Mouse (Mus musculus): ENCODE results near the gene Wfikkn2.

DNA sequence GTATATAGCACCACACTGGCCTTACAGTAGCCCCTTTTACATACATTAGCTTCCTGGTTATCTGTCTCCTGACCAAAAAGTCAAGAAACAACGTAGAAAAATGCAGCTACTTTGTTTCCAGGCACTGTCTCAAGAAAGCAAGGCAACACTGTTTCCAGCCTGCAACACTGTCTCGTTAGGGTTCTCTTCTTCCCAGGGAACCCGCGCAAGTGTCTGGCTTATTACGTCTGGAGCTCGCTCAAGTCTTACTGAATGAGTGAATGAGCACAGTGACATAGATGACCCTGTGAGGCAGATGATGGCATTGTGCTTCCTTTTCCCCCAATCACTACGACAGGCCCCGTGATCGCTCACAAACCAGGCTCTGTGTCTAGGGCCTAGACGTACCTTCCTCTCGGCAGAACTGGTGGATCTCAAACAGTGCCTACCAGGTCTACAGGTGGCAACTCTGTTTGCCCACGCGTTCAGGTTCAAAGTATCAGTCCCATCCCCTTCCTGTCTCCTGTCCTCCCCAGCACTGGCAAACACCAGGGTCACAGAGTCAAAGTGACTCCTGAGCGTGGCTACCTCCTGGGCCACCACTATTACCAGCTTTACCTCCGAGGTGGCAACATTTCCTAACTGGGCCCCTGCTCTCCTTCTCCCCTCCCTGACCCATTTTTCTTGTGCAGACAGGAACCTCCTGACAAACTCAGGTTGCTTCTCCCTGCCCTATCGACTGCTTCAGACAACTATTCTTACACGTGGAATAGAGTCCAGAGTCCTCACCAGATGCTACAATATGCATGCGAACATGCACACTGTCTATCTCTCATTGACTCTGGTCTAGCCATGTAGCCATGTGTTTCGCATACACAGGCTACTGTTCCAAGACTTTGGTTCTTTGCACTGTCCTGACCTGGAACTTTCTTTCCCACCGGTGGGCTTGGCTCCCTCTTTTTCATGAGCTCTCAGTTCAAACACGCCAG lies 27.4 kb upstream of the Wfikkn2 start:
- TF ChIP-seq ZNF384 (IDR thresholded peaks at IDR 0.05; ENCODE audit: low read depth, low read length) (no peak), ZC3H11A (IDR thresholded peaks at IDR 0.05; ENCODE audit: borderline replicate concordance, low read depth, low read length) (no peak), MAFK (IDR thresholded peaks at IDR 0.05; ENCODE audit: insufficient read depth, low read depth, low read length) (no peak), CHD2 (IDR thresholded peaks at IDR 0.05; ENCODE audit: low read depth, low read length) (no peak), HCFC1 (IDR thresholded peaks at IDR 0.05; ENCODE audit: borderline replicate concordance, insufficient read depth, low read length) (no peak)
